Mouse (Mus musculus) intestine, postnatal 0 days (tissue): ENCODE data around the gene Napsa. TPM values are rescaled to one million over a fixed set of nuclear protein-coding genes. Genes with fewer than 3 reads are reported as not detected.

Experiments
- ATAC-seq: fragments of 200-750 bp; cut with Nextera tagmentation; 2 replicates; pipeline ENCODE4 v1.8.0; 2017; ENCODE audit warnings: mild to moderate bottlenecking, moderate TSS enrichment, moderate library complexity
- H3K27ac ChIP-seq: fragments of 300-500 bp; sonication (generic); 2 replicates; pipeline ENCODE4 v1.5.1; 2014; ENCODE audit warnings: mild to moderate bottlenecking, low read depth, low read length, moderate library complexity
- H3K27me3 ChIP-seq: fragments of 300-500 bp; sonication (generic); replicated peaks from 2 replicates; pipeline ENCODE4 v1.6.1; 2014; ENCODE audit warnings: low read length, mixed read lengths; ENCODE audit not compliant: control insufficient read depth, insufficient read depth
- H3K36me3 ChIP-seq: fragments of 300-500 bp; sonication (generic); 2 replicates; pipeline ENCODE4 v1.6.1; 2014; ENCODE audit warnings: mild to moderate bottlenecking, moderate library complexity; ENCODE audit not compliant: control insufficient read depth, insufficient read depth
- H3K4me1 ChIP-seq: fragments of 300-500 bp; sonication (generic); replicated peaks from 2 replicates; pipeline ENCODE4 v1.6.1; 2014; ENCODE audit warnings: antibody characterized with exemption, low read length, mixed read lengths; ENCODE audit not compliant: control insufficient read depth, insufficient read depth
- H3K4me2 ChIP-seq: fragments of 300-500 bp; sonication (generic); replicated peaks from 2 replicates; pipeline ENCODE4 v1.6.1; 2014; ENCODE audit warnings: low read depth, mild to moderate bottlenecking, moderate library complexity
- H3K4me3 ChIP-seq: fragments of 300-500 bp; sonication (generic); 2 replicates; pipeline ENCODE4 v1.5.1; 2014; ENCODE audit warnings: low read depth, low read length
- H3K9ac ChIP-seq: fragments of 300-500 bp; sonication (generic); 2 replicates; pipeline ENCODE4 v1.6.1; 2014; ENCODE audit warnings: mild to moderate bottlenecking, low read depth, low read length
- H3K9me3 ChIP-seq: fragments of 300-500 bp; sonication (generic); 2 replicates; pipeline ENCODE4 v1.6.1; 2016; ENCODE audit warnings: mixed run types; ENCODE audit not compliant: control insufficient read depth
- CTCF ChIP-seq: sonication (generic); IDR thresholded peaks from 2 replicates; pipeline ENCODE4 v1.5.1; 2016; ENCODE audit warnings: low read depth, mild to moderate bottlenecking, control low read depth, antibody characterized with exemption, moderate library complexity
- WGBS: fragments of 180-500 bp; shearing (Covaris S2); extraction: QIAGEN DNeasy Blood & Tissue Kit; methylation state at CpG from one replicate; pipeline ENCODE4 v1.1.7; 2014; 5-methylcytosine and 5-hydroxymethylcytosine counted together
- polyA plus RNA-seq: library from polyadenylated mRNA; unstranded; fragments of >200 nt; fragmentation: Nextera tagmentation; extraction: Ambion mirVana; gene quantifications from 2 replicates; pipeline ENCODE4 v1.2.1, GENCODE M21; 2015

Gene Napsa
- polyA plus RNA-seq: 0.99 and 1.1 TPM in 2 replicates

DNA sequence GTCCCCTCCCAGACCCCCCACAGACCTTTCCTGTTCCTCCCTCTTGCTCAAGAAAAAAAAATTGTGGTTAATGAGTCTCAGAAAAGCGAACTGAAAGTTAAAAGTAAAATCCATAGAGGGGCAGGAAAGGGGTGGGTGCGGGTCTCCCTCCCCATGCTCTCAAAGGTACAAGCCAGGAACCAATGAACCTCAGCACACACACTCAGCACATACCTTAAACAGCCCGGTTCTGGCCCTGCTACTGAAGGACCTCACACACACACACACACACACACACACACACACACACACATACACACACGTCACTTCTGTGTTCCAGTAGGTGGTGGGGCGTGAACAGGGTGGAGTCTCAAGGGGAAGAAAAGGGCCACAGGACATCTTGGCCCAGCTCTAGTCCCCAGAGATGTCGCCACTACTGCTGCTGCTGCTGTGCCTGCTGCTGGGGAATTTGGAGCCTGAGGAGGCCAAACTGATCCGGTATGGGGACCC lies at the start of gene Napsa:
TSS of gene Napsa (plus strand) at position 168 of the 489 bp plus-strand sequence.
- Histone ChIP-seq H3K27me3 (no peaks in the 10 kb centered on the region; the same call in 1 of the 2 replicates), H3K4me1 (no peaks in the 10 kb centered on the region), H3K9ac (no peak within 1 kb of the TSS), H3K4me3 (no peak within 1 kb of the TSS), H3K4me2 (no peak within 1 kb of the TSS), H3K9me3 (no peaks in the 10 kb centered on the region), H3K27ac (no peak within 1 kb of the TSS), H3K36me3 (no peaks in the 10 kb centered on the region)
- no peak for TF ChIP-seq CTCF
- no peak for ATAC-seq
- 31% methylated on average over 7 of the region's 7 CpGs for WGBS

DNA sequence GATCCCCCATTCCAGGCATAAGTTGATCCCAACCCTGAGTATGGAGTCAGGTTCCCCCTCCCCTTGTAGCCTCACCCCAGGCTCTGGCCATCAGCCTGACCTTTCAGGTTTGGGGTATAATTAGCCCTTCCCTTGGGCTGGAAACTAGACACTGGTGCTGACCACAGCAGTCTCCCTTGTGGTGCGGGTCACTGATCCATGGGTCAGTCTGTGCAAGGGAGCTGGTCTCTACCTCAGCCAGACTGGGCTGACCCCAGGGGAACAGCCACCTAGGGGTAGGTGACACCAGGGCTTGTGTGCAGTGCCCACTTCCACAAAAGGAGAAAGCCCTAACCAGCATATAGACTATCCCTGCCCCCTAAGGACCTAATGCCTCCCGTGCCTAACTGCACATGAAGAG lies 49.1 kb upstream of the Napsa start:
- no peaks in the 10 kb centered on the region for H3K9me3 ChIP-seq

DNA sequence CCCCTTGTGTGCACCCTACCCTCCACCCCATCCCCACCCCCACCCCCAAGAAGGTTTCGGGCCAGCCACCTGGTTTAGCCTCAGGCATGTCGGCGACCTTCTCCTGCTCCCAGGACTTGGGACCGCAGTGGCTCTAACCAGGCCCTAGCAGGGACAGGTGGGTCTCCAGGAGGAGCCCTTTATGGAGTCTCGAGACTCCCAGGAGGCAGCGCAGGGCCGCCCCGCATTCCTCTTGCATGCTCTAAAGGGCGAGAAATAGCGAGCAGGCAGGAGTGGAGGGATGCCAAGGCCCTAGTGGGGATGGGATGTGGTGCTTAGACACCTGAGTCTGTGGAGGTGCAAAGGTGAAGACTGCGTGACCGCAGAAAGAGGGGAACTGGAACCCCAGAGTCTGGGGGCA lies 47.7 kb upstream of the Napsa start, which contains the start of gene Mybpc2:
TSS of gene Mybpc2 (minus strand) at position 155 of the 400 bp plus-strand sequence.
- no peak for TF ChIP-seq CTCF
- H3K9me3 ChIP-seq: no peaks in the 10 kb centered on the region
- H3K9ac ChIP-seq: peak within 1 kb of the TSS; percentile 26; the same call in 1 of the 2 replicates
- peaks cover 18% of the 10 kb centered on the region for H3K27me3 ChIP-seq
- peak within 1 kb of the TSS; percentile 55 for H3K4me2 ChIP-seq
- H3K27ac ChIP-seq: no peak within 1 kb of the TSS
- no peaks in the 10 kb centered on the region for H3K36me3 ChIP-seq
- peak within 1 kb of the TSS; percentile 2; the same call in 1 of the 2 replicates for H3K4me3 ChIP-seq
- ATAC-seq: no peak
- H3K4me1 ChIP-seq: peaks cover 3% of the 10 kb centered on the region; the same call in 1 of the 2 replicates
- WGBS: 41% methylated on average over 12 of the region's 12 CpGs

More for the DNA sequence above, 49.1 kb upstream of the Napsa start:
- peaks cover 21% of the 10 kb centered on the region for H3K27me3 ChIP-seq
- no peaks in the 10 kb centered on the region for H3K36me3 ChIP-seq
- peaks cover 3% of the 10 kb centered on the region; the same call in 1 of the 2 replicates for H3K4me1 ChIP-seq
- H3K4me3 ChIP-seq: no peak overlapping the region
- WGBS: 75% methylated on average over 2 of the region's 2 CpGs
- no peak overlapping the region for H3K27ac ChIP-seq
- no peak for TF ChIP-seq CTCF
- H3K9ac ChIP-seq: no peak overlapping the region
- no peak for ATAC-seq
- no peak overlapping the region for H3K4me2 ChIP-seq

DNA sequence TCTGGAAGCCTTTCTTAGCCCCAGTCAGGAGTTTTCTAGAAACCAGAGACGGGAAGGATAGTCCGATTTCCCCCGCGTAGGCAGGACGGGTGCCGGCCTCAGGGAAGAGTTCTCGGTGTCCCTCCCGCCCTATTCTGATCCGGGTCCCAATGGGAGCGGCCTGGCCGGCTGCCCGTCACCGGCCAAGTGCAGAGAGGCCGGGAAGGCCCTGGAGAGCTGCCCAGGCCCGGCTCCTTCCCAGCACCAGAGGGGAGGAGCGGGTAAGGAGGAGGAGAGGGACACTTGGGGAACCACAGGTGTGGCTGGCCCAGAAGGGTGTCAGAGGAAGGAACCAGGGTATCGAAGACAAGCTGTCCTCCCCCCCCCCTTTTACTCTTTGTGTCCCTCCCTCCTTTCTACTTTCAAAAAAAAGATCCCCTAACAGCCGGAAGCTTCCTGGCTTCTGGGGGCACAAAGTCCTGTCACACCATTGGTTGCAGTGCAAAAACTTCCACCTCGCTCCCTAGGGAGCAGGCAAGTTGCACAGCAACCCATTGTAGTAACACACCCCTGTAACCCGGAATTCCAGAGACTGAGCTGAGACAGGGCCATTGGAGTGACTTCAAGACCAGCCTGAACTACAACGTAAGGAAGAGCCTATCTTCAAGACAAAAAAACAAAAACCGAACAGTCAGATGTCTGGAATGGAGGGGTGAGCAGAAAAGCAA lies 46.9 kb upstream of the Napsa start:
- H3K4me3 ChIP-seq: peak overlapping the region; percentile 2; the same call in 1 of the 2 replicates
- no peaks in the 10 kb centered on the region for H3K36me3 ChIP-seq
- ATAC-seq: peak; percentile 31
- H3K27me3 ChIP-seq: peaks cover 18% of the 10 kb centered on the region
- H3K9ac ChIP-seq: peak overlapping the region; percentile 26; the same call in 1 of the 2 replicates
- no peak overlapping the region for H3K27ac ChIP-seq
- TF ChIP-seq CTCF: no peak
- H3K9me3 ChIP-seq: no peaks in the 10 kb centered on the region
- 15% methylated on average over 22 of the region's 22 CpGs for WGBS
- H3K4me1 ChIP-seq: peaks cover 3% of the 10 kb centered on the region; the same call in 1 of the 2 replicates
- peak overlapping the region; percentile 55 for H3K4me2 ChIP-seq

DNA sequence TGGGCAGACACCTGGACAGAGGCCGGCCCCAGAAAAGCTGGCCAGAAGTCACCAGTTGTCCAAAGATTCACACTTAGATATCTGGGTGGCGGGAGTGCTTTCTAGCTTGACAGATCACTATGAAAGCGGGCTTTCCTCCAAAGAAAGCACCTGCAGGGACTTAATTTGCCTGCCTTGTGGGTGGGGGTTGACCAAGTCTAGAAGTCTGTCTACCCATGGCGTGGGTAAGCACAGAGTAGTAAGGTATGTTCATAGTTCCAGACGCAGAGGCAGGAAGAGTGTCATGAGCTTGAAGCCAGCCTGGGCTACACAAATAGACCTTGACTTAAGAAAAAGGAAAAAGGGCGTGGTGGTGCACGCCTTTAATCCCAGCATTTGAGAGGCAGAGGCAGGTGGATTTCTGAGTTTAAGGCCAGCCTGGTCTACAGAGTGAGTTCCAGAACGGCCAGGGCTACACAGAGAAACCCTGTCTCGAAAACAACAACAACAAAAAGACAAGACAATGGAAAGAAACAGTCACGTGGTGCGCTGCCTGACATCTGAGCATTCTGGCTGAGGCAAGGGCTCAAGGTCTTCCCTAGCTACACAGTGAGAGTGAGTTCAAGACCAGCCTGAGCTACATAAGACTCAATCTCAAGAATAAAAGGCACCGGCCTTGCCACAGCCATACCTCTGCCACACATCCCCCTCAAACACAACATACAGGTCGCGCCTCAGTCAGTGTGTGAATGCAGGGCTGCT lies 45.6 kb upstream of the Napsa start:
- Histone ChIP-seq H3K27ac (no peak overlapping the region), H3K9me3 (no peaks in the 10 kb centered on the region), H3K9ac (no peak overlapping the region), H3K4me2 (no peak overlapping the region), H3K27me3 (peaks cover 14% of the 10 kb centered on the region), H3K4me3 (no peak overlapping the region), H3K36me3 (no peaks in the 10 kb centered on the region), H3K4me1 (peaks cover 3% of the 10 kb centered on the region; the same call in 1 of the 2 replicates)
- no peak for TF ChIP-seq CTCF
- 90% methylated on average over 14 of the region's 14 CpGs for WGBS
- ATAC-seq: no peak
